Mouse (Mus musculus) stomach, postnatal 0 days (tissue): ENCODE results near the gene Akna. TPM values are rescaled to one million over a fixed set of nuclear protein-coding genes. Genes with fewer than 3 reads are reported as not detected.

ENCODE experiments used
- ATAC-seq: fragments of 200-750 bp; cut with Nextera tagmentation; 2 replicates; pipeline ENCODE4 v1.8.0; 2017; ENCODE audit not compliant: low FRiP score, low TSS enrichment
- DNase-seq: peaks from one replicate; pipeline ENCODE4 v3.0.0-alpha.2; 2016; ENCODE audit warnings: low spot score
- H3K27ac ChIP-seq: fragments of 300-500 bp; sonication (generic); replicated peaks from 2 replicates; pipeline ENCODE4 v1.5.1; 2014; ENCODE audit warnings: mild to moderate bottlenecking, control low read depth
- H3K27me3 ChIP-seq: fragments of 300-500 bp; sonication (generic); 2 replicates; pipeline ENCODE4 v1.6.1; 2014; ENCODE audit warnings: low read length; ENCODE audit not compliant: control insufficient read depth, insufficient read depth
- H3K36me3 ChIP-seq: fragments of 300-500 bp; sonication (generic); 2 replicates; pipeline ENCODE4 v1.6.1; 2014; ENCODE audit warnings: low read length, mixed read lengths; ENCODE audit not compliant: control insufficient read depth, insufficient read depth
- H3K4me1 ChIP-seq: fragments of 300-500 bp; sonication (generic); replicated peaks from 2 replicates; pipeline ENCODE4 v1.6.1; 2014; ENCODE audit warnings: antibody characterized with exemption; ENCODE audit not compliant: control insufficient read depth, insufficient read depth
- H3K4me2 ChIP-seq: fragments of 300-500 bp; sonication (generic); replicated peaks from 2 replicates; pipeline ENCODE4 v1.6.1; 2014; ENCODE audit warnings: low read depth, mild to moderate bottlenecking, control low read depth, moderate library complexity
- H3K4me3 ChIP-seq: fragments of 300-500 bp; sonication (generic); 2 replicates; pipeline ENCODE4 v1.5.1; 2014; ENCODE audit warnings: low read depth, low read length, control low read depth
- H3K9ac ChIP-seq: fragments of 300-500 bp; sonication (generic); 2 replicates; pipeline ENCODE4 v1.6.1; 2014; ENCODE audit warnings: mild to moderate bottlenecking, low read length, control low read depth, mixed read lengths
- H3K9me3 ChIP-seq: fragments of 300-500 bp; sonication (generic); 2 replicates; pipeline ENCODE4 v1.6.1; 2016; ENCODE audit warnings: low read length; ENCODE audit not compliant: control insufficient read depth
- CTCF ChIP-seq: IDR thresholded peaks from 2 replicates; pipeline ENCODE4 v1.5.1; 2016; ENCODE audit warnings: antibody characterized with exemption, low read depth, mild to moderate bottlenecking, moderate library complexity
- EP300 ChIP-seq: optimal IDR thresholded peaks from 2 replicates; pipeline ENCODE3; 2016; ENCODE audit warnings: antibody characterized with exemption
- WGBS: fragments of 180-500 bp; shearing (Covaris S2); extraction: QIAGEN DNeasy Blood & Tissue Kit; methylation state at CpG from one replicate; pipeline ENCODE4 v1.1.7; 2014; 5-methylcytosine and 5-hydroxymethylcytosine counted together
- polyA plus RNA-seq: library from polyadenylated mRNA; unstranded; fragments of >200 nt; fragmentation: Nextera tagmentation; extraction: Ambion mirVana; gene quantifications from 2 replicates; pipeline ENCODE4 v1.2.1, GENCODE M21; 2015

Gene Akna
- polyA plus RNA-seq, 1 experiment from 2014 or later = 2.0 TPM

DNA sequence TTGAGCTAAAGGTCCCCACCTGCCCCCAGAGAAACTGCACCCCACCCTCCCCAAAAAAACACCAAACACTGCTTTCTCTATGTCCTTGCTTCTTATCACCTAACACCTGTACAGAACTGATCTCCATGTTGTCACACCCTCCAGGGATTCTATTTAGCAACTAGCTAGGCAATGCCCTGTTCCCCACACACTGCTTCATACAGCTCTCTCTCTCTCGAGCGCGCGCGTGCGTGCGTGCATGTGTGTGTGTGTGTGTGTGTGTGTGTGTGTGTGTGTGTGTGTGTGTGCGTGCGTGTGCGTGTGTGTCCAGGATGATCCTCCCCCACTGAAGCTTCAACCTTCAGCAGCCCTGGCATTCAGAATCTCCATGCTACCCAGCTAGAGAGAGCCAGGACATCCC is 1.1 kb downstream of the Akna start:
- Histone ChIP-seq H3K27me3 (no peaks in the 10 kb centered on the region), H3K4me1 (peaks cover 15% of the 10 kb centered on the region), H3K36me3 (no peaks in the 10 kb centered on the region), H3K4me3 (no peak overlapping the region; the same call in 1 of the 2 replicates), H3K4me2 (peak overlapping the region; percentile 54; the same call in 1 of the 2 replicates), H3K9ac (no peak overlapping the region), H3K27ac (peak overlapping the region; percentile 90; the same call in 1 of the 2 replicates), H3K9me3 (no peaks in the 10 kb centered on the region)
- ATAC-seq (no peak), DNase-seq (no peak)
- TF ChIP-seq CTCF (no peak), EP300 (no peak)
- WGBS = 74% methylated on average over 10 of the region's 10 CpGs

DNA sequence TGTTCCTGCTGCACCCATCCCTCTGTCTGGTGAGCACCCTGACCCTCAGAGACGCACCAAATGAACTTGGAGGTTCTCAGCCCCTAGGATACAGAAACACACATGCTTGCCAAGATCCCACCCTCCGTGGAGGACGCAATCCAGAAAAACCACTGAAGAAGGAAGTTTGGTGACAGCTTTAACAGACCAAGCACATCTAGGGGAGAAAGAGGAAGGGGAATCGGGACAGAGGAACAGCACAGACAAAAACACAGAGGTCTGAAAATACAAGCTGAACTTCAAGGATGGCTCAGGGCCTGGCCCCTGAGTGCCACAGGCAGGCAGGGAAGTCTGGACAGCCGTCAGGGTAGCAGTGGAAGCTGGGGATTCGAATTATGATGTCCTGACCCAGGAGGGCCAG is 1.5 kb downstream of the Akna start:
- no peak overlapping the region for H3K4me2 ChIP-seq
- no peaks in the 10 kb centered on the region for H3K36me3 ChIP-seq
- DNase-seq = no peak
- H3K9me3 ChIP-seq = no peaks in the 10 kb centered on the region
- no peak overlapping the region for H3K4me3 ChIP-seq
- TF ChIP-seq EP300 (no peak), CTCF (no peak)
- WGBS = 61% methylated on average over 6 of the region's 6 CpGs
- H3K9ac ChIP-seq = no peak overlapping the region
- H3K27me3 ChIP-seq = no peaks in the 10 kb centered on the region
- H3K4me1 ChIP-seq = peaks cover 15% of the 10 kb centered on the region
- H3K27ac ChIP-seq = 0 out of 2 replicates have a peak overlapping the region, but pooled peaks have one; percentile 18
- ATAC-seq = no peak

DNA sequence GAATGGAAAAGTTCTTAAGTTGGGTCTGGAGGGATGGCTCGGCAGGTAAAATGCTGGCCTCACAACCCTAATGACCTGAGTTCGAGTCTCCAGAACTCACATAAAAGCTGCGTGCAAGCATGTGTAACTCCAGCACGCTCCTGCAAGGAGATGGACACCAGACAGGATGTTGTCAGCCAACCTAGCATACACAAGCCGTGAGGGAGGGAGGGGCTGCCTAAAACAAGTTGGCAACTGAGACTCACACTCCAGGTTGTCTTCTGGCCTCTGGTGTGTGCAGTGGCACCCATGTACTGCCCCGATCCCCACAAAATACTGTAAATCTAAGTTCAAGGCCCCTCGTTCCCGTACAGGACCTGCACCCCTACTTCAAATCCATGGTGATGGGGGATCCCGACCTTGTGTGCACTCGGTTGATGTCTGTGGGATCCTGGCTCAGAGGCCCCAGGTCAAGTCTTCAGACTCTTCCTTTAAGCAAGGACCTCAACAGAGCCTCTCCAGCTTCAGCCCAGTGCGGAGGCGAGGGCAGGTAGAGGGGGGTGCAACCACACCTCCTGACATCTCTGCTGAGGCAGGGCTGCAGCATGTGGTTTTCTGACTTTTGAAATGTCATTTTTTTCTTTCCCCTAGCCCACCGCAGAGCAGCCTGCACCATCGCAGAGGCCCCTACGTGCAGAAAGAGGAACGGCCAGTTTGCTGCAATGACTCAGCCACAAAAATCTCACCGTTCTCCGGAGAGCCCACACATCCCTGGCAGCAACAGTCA is 2.4 kb downstream of the Akna start:
- Histone ChIP-seq H3K27ac (no peak overlapping the region), H3K27me3 (no peaks in the 10 kb centered on the region), H3K9ac (no peak overlapping the region), H3K4me3 (no peak overlapping the region), H3K4me2 (no peak overlapping the region), H3K36me3 (no peaks in the 10 kb centered on the region), H3K4me1 (peaks cover 15% of the 10 kb centered on the region), H3K9me3 (no peaks in the 10 kb centered on the region)
- WGBS = 69% methylated on average over 18 of the region's 18 CpGs
- no peak for DNase-seq
- ATAC-seq = no peak
- no peak for TF ChIP-seq EP300
- TF ChIP-seq CTCF = no peak

DNA sequence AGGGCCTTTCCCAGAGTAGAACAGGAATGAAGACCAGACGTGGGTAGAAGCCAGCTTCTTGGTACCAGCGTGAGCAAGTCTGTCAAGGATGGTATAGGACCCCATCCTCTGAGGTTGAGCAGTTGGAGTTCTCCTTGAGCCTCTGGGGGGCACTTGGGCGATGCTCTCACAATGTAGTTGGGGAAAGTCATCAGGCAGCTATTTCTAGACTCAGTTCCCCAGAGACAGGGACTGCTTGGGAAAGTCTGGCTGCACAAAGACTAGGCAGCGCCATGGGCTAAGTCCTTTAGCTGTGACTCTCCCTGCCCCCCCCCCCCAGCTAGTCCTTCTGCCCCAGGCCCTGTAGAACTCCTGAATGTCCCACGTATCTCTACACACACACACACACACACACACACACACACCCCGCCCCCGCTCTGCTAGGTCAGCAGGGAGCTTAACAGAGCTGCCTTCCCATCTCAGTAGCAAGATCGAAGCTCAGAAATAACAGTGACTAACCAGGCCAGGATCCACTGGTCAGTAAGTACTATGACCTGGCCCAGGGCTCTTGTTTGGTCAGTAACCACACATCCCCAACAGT is 3.4 kb downstream of the Akna start:
- H3K27ac ChIP-seq = peak overlapping the region; percentile 67
- DNase-seq (no peak), ATAC-seq (no peak)
- H3K4me1 ChIP-seq = peaks cover 15% of the 10 kb centered on the region
- TF ChIP-seq EP300 = no peak
- no peak for TF ChIP-seq CTCF
- H3K9ac ChIP-seq = peak overlapping the region; percentile 31; the same call in 1 of the 2 replicates
- 60% methylated on average over 8 of the region's 8 CpGs for WGBS
- no peaks in the 10 kb centered on the region for H3K9me3 ChIP-seq
- H3K4me3 ChIP-seq = no peak overlapping the region
- H3K36me3 ChIP-seq = no peaks in the 10 kb centered on the region; the same call in 1 of the 2 replicates
- H3K4me2 ChIP-seq = no peak overlapping the region
- no peaks in the 10 kb centered on the region for H3K27me3 ChIP-seq

DNA sequence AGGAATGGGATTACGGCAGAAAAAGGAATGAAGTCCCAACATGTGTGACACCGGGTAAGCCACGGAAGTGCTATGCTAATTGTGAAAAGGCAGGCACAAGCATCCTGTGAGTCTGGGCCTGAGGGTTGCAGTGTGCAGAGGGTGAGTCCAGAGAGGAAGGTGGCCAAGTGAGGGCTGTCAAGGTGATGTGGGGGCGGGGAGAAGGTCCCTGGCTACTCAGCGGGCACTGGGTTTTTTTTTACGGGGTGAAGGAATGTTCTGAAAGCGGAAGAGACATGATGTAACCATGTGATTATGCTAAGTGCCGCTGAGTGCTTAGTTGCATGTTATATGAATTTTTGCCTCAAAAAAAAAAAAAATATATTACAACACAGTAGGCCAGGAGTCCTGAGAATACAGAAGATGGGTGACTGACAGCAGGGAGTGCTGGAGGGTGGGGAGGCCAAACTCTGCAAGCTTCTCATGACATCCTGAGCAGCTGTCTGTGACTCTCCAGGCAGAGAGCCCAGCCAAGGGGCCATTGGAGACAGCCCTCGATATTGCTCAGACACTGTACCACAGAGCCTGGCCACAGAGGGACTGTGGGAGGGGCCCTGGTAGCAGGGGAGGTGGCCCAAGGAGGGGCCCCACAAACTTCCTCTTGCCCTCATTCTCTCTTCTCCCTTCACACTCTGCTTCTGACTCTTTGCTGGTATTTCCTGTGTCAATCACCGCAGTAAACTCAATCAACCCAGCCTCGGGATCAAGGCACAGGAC is 4.1 kb downstream of the Akna start:
- DNase-seq = no peak
- TF ChIP-seq CTCF (no peak), EP300 (no peak)
- H3K9me3 ChIP-seq = no peaks in the 10 kb centered on the region
- H3K4me3 ChIP-seq = no peak overlapping the region
- peaks cover 9% of the 10 kb centered on the region for H3K4me1 ChIP-seq
- no peaks in the 10 kb centered on the region for H3K27me3 ChIP-seq
- no peak overlapping the region for H3K4me2 ChIP-seq
- H3K9ac ChIP-seq = peak overlapping the region; percentile 31; the same call in 1 of the 2 replicates
- WGBS = 62% methylated on average over 11 of the region's 11 CpGs
- no peak for ATAC-seq
- H3K27ac ChIP-seq = peak overlapping the region; percentile 67
- H3K36me3 ChIP-seq = peaks cover 5% of the 10 kb centered on the region; the same call in 1 of the 2 replicates
